Mouse (Mus musculus): ENCODE data around the gene Fbxl3.

Gene Fbxl3

DNA sequence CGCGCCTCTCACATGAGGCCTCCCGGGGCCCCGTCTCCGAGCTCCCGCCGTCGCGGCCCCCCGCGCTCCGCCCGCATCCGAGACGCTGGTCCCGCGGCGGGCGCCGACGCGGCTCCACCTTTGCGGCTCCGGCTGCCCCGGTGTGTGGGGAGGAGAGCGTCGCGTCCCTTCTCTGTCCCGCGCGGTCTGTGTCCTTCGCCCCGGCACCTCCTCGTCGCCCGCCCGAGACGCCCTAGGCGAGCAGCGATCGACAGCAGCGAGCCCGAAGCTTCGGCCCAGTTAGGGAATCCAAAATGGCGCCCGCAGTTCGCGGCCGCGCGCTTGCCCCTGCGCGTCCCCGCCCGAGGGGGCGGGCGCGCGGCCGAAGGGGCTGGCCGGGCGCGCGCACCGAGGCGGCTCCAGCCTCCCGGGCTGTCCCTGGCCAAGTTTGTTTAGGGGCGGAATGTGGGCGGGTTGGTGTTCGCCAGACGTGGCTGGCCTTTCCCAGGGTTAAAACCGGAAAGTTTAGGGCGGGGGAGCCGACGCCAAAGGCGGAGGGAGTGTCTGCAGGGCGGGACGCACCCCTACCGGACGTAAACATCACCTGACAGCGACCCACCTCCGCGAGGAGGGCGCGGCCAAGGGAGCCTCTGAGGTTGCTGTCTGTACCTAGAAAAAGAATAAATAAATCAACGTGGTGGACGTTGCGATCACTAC, at the start of gene Fbxl3:
Gene Fbxl3, minus strand, starts transcription at position 329 of the 696 bp plus-strand sequence.
- peak; percentile 96 to 98 for DNase-seq

DNA sequence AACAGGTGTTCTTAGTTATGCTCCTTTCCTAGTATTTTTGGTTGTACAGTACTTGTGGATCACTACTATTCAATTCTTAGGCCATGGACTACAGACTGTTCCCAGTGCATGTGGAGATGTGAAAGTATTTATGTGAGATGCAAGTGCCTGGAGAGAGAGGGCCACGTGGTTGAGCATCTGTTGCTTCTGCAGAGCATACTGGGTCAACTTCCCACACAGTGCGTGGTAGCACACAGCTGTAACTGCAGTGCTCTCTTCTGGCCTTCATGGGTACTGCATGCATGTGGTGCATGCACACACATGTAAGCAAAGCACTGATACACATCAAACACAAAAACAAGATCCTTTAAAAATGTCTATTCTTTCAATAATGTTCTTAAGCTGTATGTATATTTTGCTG, 32.6 kb upstream of the Fbxl3 start:
- peak; percentile 11 to 61 for DNase-seq

DNA sequence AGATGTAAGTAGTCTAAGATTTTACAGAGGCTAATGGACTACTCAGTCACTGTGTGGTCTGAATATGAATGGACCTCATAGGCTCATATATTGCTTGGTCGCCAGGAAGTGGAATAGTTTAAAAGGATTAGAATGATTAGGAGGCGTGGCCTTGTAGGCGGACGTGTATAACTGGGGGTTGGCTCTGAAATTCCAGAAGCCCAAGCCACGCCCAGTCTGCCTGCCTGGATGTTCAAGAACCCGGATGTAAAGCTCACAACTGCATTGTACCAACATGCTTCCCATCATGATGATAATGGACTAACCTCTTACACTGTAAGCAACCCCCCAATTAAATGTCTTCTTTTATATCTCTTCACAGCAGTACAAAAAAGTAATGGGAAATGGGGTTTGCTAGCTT, 26.4 kb upstream of the Fbxl3 start:
- DNase-seq, result no peak

DNA sequence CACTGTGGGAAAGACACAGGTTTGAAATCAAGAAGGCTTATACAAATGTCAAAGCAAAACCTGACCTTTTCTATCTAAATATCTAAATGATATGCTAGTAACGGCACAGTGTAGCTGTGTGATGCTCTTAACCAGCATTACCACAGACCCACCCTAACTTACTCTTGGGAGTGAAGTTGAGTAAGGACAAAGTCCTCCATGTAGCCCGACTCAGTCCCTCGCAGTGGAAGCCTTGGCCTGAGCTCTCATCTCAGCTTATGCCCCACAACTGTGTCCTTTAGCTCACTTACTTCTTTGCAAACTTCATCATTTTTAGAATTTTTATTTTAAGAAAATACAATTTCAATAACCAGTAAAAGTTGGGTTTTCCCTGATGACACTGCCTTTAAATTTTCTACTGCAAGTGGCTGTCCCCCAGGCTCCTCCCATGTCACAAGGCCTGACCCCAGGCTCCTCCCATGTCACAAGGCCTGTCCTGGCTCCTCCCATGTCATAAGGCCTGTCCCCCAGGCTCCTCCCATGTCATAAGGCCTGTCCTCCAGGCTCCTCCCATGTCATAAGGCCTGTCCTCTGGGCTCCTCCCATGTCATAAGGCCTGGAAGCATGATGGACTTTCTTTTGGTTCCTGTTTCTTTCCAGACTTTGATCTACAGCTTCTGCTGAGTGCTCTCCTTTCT, 15.8 kb upstream of the Fbxl3 start:
- DNase-seq, result no peak

DNA sequence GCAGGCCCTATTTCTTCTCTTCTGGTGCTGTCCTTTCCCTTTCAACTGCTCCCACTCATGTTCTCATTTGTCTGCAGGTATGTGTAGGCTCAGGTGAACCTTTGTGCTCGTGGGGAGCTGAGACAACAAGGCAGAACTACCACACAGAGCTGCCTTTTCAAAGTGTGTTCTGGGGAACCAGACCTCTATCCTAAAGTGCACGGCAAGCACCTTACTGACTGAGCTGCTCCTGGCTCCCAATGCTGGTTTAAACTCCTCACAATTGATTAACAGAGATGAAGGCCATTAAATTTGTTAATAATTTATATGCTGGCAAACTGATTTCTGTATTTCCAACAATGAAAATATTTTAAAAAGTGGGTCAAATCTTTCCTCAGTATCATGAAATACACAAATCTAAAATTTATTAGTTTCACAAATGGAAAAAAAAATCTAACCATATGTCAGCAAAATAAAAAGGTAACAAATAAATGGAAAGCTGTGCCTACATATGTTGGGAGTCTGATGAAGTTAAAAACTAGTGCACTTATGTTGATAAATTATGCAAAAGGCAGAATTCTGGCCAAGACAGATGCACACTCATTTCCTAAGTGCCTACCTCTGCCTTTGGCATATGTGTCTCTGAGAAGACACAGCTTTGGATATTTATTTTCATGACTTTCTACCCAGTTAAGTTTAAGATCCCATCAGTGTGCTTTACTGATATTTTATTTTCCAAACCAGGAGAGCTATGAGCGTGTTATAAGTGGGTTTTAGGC, 13.4 kb upstream of the Fbxl3 start:
- DNase-seq, result peak; percentile 41 to 67

DNA sequence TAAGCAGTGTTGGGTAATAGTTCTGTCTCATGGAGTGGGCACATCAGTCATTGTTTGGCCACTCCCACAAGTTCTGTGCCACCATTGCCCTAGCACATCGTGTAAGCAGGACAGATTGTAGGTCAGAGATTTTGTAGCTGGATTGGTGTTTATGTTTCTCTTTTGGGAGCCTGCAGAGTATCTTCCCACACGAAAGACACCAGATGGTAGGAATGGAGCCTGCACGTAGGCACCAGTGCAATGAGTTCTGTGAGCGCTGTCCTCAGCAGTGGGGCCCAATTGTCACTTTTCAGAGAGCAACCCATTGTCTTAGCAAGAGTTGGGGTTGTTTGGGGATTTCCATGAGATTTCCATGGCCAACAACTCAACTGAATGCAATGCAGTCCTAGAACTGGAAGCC, 10.6 kb upstream of the Fbxl3 start:
- DNase-seq, result no peak

DNA sequence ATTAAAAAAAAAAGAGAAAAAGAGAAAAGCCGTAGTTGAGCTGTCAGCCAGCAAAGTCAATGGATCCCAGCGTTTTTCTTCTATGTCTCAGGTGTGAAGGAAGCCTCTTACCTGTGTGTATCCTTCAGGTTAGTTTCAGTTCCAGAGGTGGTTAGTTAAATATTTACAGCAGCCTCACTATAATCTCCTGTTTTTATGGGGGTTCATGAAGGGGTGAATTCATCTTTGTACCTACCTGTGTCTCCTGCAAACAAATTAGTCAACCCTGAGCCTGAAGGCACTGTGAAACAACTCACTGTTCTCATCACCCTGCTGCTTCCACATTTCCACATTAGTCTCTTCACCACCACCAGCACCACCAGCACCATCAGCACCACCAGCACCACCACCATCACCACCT, 6.9 kb upstream of the Fbxl3 start:
- no peak for DNase-seq

DNA sequence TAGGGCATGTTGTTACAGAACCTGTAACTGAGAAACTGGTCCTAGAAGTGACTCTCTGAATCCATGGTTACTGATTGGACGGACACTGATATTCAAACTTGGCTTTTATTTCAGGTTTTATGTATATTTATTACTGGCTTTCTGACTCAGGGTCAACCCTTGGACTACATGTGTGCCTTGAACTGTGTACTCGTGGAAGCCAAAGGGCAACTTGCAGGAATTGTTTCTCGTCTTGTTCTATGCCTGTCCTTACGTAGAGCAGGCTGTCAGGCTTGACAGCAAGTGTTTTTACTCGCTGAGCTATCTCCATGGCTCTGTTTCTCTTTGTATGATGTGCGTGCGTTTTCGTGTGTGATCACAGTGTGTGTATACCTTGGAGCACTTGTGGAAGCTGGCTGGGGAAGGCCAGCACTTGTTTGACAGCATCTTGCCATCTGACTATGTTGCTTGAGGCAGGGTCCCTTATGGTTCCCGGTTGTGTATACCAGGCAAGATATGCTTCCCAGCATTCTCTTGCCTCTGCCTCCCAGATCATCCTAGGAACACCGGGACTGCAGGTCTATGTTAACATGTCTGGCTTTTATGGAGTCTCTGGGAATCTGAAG, 3.5 kb upstream of the Fbxl3 start:
- DNase-seq, result peak; percentile 34 to 45

DNA sequence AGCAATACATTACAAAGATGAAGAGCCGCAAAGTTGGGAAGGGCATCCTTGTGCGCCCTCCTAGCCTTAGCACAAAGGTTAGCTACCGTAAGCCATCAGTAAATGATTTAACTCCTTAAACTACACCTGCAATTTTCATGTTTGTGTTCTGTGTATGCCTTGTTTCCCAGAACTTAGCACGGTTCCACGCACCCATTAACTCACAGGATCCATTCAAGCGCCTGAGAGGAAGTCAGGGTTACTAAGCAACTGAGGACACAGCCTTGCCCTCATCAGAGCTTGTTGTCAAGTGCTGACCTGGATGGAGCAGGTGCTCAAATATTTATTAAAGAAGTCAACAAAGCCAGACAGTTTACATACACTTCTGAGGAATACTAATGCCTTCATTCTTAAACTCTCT, 2.9 kb upstream of the Fbxl3 start:
- DNase-seq, result peak; percentile 72 to 83

DNA sequence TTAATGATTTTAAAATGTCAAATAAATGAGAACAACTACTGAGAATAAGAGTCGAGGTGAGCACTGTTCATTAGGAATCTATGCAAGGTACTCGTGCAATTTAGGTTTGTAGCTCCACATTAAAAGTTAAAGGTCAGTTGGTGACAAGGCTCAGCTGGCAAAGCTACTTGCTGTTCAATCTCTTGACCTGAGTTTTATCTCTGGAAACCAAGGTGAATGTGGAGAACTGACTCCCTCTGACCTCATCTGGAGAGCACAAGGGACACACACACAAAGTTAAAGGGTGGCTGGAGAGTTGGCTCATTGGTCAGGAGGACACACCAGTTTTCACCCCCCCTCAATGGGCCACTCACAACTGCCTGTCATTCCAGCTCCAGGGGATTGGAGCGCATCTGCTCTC, 1.8 kb upstream of the Fbxl3 start:
- no peak for DNase-seq

DNA sequence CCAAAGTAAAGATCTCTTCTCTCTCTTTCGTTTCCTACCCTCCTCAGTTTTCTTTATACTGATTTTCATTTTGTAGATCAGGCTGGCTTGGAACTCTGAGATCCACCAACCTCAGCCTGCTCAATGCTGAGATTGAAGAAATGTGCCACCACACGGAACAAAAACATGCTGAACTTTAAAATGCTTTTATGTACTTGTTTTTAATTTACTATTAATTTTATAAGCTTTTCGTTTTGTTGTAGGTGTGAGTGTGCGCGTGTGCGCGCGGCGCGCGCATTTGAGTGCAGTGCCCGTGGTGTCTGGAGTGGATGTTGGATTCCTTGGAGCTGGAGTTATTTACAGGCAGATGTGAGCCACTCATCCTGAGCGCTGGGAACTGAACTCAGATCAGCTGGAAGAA, 930 bp upstream of the Fbxl3 start:
- DNase-seq, result no peak

DNA sequence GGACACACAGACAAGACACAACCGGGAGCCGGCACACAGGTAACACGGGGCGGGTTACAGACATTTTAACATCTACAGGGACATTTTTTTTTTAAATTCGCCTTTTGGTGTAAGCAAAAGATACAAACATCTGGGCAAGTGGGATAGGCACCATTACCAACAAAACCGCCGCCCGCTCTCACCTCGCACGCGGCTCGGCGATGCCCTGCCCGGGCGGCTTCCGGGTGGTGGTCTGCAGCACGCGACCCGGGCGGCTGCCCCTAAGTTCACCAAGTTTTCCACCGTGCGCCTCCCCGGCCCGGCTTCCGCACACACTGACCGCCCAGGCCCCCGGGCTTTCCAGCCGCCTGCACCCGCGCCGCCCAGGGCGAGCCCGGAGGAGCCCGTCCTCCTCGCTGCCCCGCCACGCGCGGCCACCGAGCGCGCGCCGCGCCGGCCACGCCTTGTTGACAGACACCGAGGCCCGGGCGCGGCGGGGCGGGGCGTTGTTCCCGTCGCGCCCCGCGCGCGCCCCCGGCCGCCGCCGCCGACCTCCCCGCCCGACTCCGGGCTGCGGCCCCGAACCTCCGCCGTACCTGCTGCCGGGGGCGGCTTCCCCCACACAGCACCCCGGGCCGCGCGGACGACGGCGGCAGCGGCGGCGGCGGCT, 655 bp downstream of the Fbxl3 start:
- DNase-seq, result peak; percentile 80 to 81

DNA sequence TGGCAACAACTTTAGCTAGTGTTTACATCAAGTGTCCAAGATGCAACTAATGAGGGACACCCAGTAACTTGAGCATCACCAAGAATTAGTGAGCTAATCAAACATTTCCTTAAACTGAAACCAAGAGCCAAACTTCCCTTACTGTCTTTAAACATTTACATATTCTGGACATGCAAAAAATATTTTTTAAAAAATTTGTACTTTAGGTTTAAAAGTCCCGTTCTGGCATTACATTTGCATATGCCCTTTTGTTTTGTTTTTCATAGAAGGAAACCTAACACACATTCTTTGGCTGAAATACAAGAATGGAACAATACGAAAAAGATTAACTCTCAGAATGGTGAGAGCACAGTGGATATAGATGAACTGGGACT, 1.2 kb downstream of the Fbxl3 start:
- DNase-seq, result no peak

DNA sequence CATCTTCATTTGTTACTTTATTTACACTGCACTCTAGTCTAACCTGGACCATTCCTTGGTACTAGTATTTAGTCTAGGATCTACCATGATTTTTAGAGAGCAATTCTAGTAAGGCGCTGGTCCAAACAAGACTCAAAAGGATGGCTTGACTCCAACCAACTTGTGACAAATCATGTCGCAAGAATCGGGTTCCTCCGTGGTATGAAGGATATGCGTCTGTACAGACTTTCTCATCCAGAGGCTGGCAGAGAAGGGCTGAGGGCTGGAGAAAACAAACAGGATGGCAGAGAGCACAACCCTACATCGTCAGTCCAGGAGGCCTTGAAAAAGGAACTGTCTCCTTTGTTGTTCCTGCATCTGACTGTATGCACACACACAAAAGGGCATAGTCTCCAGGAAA, 2.7 kb downstream of the Fbxl3 start:
- DNase-seq, result no peak

DNA sequence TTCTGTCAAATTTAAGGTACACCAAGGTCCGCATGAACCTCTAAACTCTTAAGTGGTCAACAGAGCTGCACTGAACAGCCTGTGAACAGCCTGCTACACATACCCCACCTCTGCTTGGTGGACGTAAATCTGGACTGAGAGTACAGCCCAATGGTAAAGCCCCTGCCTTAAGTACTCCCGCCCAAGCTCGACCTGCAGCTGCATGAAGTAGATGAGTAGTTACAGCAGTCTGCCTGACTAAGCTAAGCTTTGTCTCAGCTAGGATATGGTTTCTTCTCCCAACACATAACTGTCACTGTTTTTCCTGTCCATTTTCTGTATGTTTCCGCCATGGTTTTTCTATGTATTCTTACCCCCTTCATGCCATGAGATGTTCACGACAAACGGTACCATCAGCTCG, 3.5 kb downstream of the Fbxl3 start:
- no peak for DNase-seq

DNA sequence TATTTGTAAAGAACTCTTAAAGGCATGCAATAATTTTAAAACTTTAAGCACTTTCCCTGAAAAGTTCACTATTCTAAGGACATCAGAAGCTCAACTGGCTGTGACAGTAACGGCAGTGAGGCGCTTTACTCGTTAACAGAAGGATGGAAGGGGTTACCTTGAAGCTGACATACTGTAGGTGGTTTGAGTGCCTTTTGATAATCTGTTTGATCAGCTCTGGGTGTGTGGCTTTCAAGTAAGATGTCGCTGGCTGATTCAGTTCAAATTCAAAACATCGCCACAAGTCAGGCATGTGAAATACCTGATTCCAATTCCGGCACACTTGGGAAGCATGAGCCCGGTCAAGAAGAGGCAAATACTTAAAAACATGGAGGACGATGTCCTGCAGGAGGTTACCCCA, 4.3 kb downstream of the Fbxl3 start:
- DNase-seq, result no peak

DNA sequence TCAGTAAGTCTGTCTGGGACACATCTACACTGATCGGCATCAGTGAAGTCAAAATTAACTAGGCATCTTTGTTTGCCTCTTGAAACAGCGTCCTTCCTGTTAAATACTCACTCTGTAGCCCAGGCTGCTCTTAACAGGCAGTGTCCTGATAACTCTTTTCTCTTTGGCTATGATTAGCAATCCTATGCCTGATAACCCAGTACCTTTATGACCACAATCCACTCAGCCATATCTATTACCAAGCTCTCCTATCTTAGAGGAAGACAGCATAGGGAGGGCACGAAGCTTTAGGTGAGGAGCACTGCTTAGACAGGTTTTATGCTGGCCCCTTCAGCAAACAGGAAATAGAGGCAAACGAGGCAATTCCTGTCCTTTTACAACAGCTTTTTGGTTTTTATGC, 5.7 kb downstream of the Fbxl3 start:
- no peak for DNase-seq

DNA sequence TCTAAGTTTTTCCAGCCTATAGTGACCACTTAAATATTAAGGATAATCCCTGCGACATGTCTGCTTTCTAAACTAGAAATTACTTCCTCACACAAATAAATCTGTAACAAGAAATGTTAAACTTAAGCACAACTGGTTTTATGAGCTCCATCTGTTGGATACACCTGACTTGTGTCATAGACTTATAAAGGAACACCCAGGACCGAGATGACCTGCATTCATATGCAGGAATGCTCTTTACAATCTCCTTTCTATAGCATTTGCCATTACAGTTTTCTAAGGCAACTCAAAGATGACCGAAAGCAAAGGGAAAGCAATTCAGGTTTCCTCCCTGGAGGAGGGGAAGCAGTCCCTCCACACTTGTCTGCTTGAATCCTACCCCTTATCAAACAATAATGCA, 6.1 kb downstream of the Fbxl3 start:
- no peak for DNase-seq

DNA sequence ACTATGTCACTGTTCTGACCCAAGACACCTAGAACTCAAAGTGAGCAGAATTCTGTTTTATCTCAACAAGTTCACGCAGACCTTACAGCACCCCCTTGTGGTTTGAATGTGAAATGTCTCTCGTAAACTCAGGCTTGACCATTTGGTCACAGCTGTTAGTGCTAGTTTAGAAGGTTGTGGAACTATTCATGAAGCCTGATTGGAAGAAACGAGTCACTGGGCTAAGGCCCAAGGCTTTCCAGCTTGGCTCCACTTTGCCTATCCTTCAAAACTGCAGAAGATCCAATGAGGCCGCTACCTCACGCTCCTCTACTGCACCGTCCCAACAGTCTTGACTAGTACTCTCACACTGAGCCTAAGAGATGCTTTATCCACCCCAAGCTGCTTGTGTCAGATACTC, 10.7 kb downstream of the Fbxl3 start:
- peak; percentile 47 to 59 for DNase-seq

DNA sequence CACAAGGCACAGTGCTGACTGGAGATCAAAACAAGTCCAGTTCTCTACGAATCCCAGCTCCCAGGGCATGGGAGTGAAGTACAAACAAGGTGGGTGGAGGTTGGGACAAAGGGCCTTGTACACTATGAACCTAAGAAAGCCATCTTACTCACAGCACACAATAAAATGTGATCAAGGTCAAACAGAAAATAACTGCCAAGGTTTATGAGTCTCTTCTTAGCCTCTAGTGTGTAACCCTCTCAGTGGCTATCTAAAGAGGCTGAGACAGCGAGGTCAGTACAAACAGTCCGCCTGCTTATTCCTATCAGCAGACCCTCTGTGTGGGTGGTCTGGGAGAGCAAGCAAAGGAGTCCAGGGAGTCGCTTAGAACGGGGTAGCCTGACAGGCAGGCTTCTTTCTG, 11.5 kb downstream of the Fbxl3 start:
- DNase-seq, result no peak

DNA sequence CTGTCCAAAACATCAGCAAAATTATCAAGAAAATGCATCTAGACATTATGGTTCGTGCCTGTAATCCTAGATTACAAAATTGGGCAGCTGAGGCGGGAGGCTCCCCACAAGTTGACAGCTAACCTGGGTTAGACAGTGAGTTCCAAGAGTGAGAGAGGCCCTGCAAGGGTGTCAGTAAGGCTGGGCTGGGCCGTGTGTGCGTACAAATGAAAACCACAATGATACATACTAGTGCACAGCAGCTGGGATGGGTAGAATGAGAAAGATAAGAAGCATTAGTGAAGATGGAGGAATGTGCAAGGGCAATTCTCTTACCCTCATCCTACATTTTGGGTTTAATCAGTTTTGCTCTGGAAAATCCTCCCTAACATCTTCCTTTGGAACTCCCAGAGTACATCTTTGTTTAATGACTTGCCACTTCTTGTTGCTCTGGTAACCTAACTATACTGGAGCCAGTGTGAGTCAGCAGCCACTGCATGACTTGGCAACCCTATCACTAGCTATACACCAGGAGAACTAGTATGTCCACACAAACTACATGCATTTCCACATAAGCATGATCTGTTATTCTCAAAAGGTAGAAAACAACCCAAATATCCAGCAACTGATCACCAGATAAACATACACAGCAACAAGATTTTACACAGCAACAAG, 12.6 kb downstream of the Fbxl3 start:
- DNase-seq, result no peak

DNA sequence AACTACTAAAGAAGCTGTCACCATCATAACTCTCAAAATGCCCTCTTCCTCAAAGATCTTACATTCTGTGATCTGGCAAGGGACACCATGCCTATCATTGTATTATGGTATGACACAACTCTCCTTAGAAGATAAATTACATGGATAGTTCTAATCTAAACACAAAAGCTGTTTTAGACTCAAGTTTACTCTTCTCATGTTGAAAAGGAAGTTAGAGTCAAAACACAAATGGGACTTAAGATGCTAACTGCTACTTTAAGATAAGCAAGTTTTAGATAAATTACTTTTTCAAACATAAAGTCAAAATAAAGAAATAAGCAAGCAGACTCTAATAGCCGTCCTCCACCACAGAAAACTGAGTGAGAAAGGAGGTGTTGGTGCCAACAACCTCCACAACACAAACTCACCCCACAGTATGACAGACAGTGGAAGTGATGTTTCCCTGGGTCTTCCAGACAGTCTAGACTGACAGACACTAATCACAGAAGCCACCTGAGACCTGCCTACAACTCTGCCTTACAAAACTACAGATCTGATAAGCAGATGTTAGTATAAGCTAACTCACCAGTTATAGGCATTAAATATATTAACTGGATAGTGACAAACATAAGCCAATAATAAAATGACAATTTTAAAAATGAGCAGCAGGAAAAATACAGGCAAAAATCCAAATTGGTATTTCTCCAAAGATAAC, 13.4 kb downstream of the Fbxl3 start:
- no peak for DNase-seq

Measured in kidney, adult 8-10 months (tissue).